Mouse (Mus musculus) lung, embryonic 15.5 days (tissue): Measurements from ENCODE around the gene Hist1h4i. TPM values are rescaled to one million over a fixed set of nuclear protein-coding genes. Genes with fewer than 3 reads are reported as not detected.
"Not testable (repeated sequence)": the region's sequence is repeated elsewhere in the genome, so short reads cannot be mapped to it uniquely, and the experiment has no call there.

Experiments used
- ATAC-seq: fragments of 200-750 bp; cut with Nextera tagmentation; 2 replicates; pipeline ENCODE4 v1.8.0; 2017; ENCODE audit warnings: moderate number of reproducible peaks, borderline replicate concordance; ENCODE audit not compliant: low FRiP score, low TSS enrichment; ENCODE audit errors: extremely low read depth
- H3K27ac ChIP-seq: fragments of 300-500 bp; sonication (generic); 2 replicates; pipeline ENCODE4 v1.5.1; 2015; ENCODE audit warnings: moderate library complexity, mild to moderate bottlenecking, inconsistent platforms
- H3K27me3 ChIP-seq: fragments of 300-500 bp; sonication (generic); 2 replicates; pipeline ENCODE4 v1.6.1; 2015; ENCODE audit warnings: inconsistent platforms
- H3K36me3 ChIP-seq: fragments of 300-500 bp; sonication (generic); 2 replicates; pipeline ENCODE4 v1.6.1; 2015; ENCODE audit warnings: inconsistent platforms
- H3K4me1 ChIP-seq: fragments of 300-500 bp; sonication (generic); 2 replicates; pipeline ENCODE4 v1.6.1; 2015; ENCODE audit warnings: inconsistent platforms
- H3K4me2 ChIP-seq: fragments of 300-500 bp; sonication (generic); 2 replicates; pipeline ENCODE4 v1.6.1; 2015; ENCODE audit warnings: inconsistent platforms, mild to moderate bottlenecking, moderate library complexity
- H3K4me3 ChIP-seq: fragments of 300-500 bp; sonication (generic); 2 replicates; pipeline ENCODE4 v1.5.1; 2015; ENCODE audit warnings: mild to moderate bottlenecking, inconsistent platforms
- H3K9ac ChIP-seq: fragments of 300-500 bp; sonication (generic); 2 replicates; pipeline ENCODE4 v1.6.1; 2015; ENCODE audit warnings: inconsistent platforms
- H3K9me3 ChIP-seq: fragments of 300-500 bp; sonication (generic); 2 replicates; pipeline ENCODE4 v1.6.1; 2016; ENCODE audit warnings: inconsistent platforms
- WGBS: fragments of 180-500 bp; shearing (Covaris S2); methylation state at CpG from one replicate; pipeline ENCODE4 v1.1.7; 2015; 5-methylcytosine and 5-hydroxymethylcytosine counted together
- polyA plus RNA-seq: library from polyadenylated mRNA; unstranded; fragments of >200 nt; fragmentation: Nextera tagmentation; extraction: Ambion mirVana; gene quantifications from 2 replicates; pipeline ENCODE4 v1.2.1, GENCODE M21; 2015

Hist1h4i gene
- polyA plus RNA-seq, 1 experiment from 2014 or later: 27.2 TPM

- Histone ChIP-seq H3K4me2 (peak overlapping the region; percentile 62), H3K36me3 (no peaks in the 10 kb centered on the region), H3K4me3 (peak overlapping the region; percentile 39), H3K9ac (peak overlapping the region; percentile 43), H3K27me3 (no peaks in the 10 kb centered on the region), H3K9me3 (no peaks in the 10 kb centered on the region), H3K4me1 (peaks cover 20% of the 10 kb centered on the region), H3K27ac (peak overlapping the region; percentile 89)
- WGBS: 0% methylated on average over 14 of the region's 14 CpGs
- ATAC-seq: peak; percentile 4; the same call in 1 of the 2 replicates
These were observed 2.6 kb upstream of the Hist1h4i start for GRCm38 (mm10) chr13:22043503-22044431.

GRCm38 (mm10) chr13:22042568-22043502 lies 1.7 kb upstream of the Hist1h4i start, which contains the start of the genes Hist1h2ag and Hist1h2bj:
Gene Hist1h2ag, minus strand, starts transcription at chr13:22042944.
Gene Hist1h2bj, plus strand, starts transcription at chr13:22043214.
- Histone ChIP-seq H3K4me1 (peaks cover 20% of the 10 kb centered on the region), H3K4me2 (peak within 1 kb of the TSS; percentile 63), H3K9ac (peak within 1 kb of the TSS; percentile 58), H3K27ac (peak within 1 kb of the TSS; percentile 95), H3K4me3 (peak within 1 kb of the TSS; percentile 40)
- ATAC-seq: peak; percentile 93
- under 1% methylated on average over 55 of the region's 80 CpGs for WGBS
- H3K27me3 ChIP-seq, H3K9me3 ChIP-seq, H3K36me3 ChIP-seq: not testable (repeated sequence)

- H3K9ac ChIP-seq: peak overlapping the region; percentile 58
- H3K4me2 ChIP-seq: peak overlapping the region; percentile 63
- under 1% methylated on average over 13 of the region's 13 CpGs for WGBS
- ATAC-seq: no peak
- peaks cover 26% of the 10 kb centered on the region for H3K4me1 ChIP-seq
- peak overlapping the region; percentile 95 for H3K27ac ChIP-seq
- no peaks in the 10 kb centered on the region for H3K9me3 ChIP-seq
- no peaks in the 10 kb centered on the region for H3K36me3 ChIP-seq
- H3K27me3 ChIP-seq: no peaks in the 10 kb centered on the region
- H3K4me3 ChIP-seq: peak overlapping the region; percentile 40
These were observed 747 bp upstream of the Hist1h4i start for GRCm38 (mm10) chr13:22041651-22042567.

- H3K9ac ChIP-seq: peak overlapping the region; percentile 51
- H3K4me3 ChIP-seq: peak overlapping the region; percentile 41
- H3K36me3 ChIP-seq: no peaks in the 10 kb centered on the region
- peak overlapping the region; percentile 95 for H3K27ac ChIP-seq
- WGBS: 1% methylated on average over 24 of the region's 24 CpGs
- H3K27me3 ChIP-seq: no peaks in the 10 kb centered on the region
- peaks cover 35% of the 10 kb centered on the region for H3K4me1 ChIP-seq
- ATAC-seq: no peak; the same call in 1 of the 2 replicates
- peak overlapping the region; percentile 63 for H3K4me2 ChIP-seq
- no peaks in the 10 kb centered on the region for H3K9me3 ChIP-seq
These were observed 559 bp downstream of the Hist1h4i start for GRCm38 (mm10) chr13:22040464-22041141.

- no peaks in the 10 kb centered on the region for H3K9me3 ChIP-seq
- peaks cover 35% of the 10 kb centered on the region for H3K4me1 ChIP-seq
- peak overlapping the region; percentile 95 for H3K27ac ChIP-seq
- H3K4me3 ChIP-seq: peak overlapping the region; percentile 41
- H3K27me3 ChIP-seq: no peaks in the 10 kb centered on the region
- ATAC-seq: no peak
- 2% methylated on average over 2 of the region's 2 CpGs for WGBS
- peak overlapping the region; percentile 63 for H3K4me2 ChIP-seq
- H3K36me3 ChIP-seq: no peaks in the 10 kb centered on the region
- H3K9ac ChIP-seq: peak overlapping the region; percentile 51
These were observed 1.2 kb downstream of the Hist1h4i start for GRCm38 (mm10) chr13:22039951-22040463.

GRCm38 (mm10) chr13:22039364-22039763 lies 1.8 kb downstream of the Hist1h4i start:
- Histone ChIP-seq H3K9me3 (no peaks in the 10 kb centered on the region), H3K27me3 (no peaks in the 10 kb centered on the region), H3K36me3 (no peaks in the 10 kb centered on the region), H3K27ac (peak overlapping the region; percentile 95), H3K4me2 (peak overlapping the region; percentile 63; the same call in 1 of the 2 replicates), H3K4me1 (peaks cover 30% of the 10 kb centered on the region), H3K4me3 (no peak overlapping the region), H3K9ac (no peak overlapping the region)
- WGBS: 53% methylated on average over 5 of the region's 5 CpGs
- ATAC-seq: no peak

- H3K9ac ChIP-seq: no peak overlapping the region
- H3K4me3 ChIP-seq: no peak overlapping the region
- H3K36me3 ChIP-seq: no peaks in the 10 kb centered on the region
- peaks cover 35% of the 10 kb centered on the region for H3K4me1 ChIP-seq
- H3K27ac ChIP-seq: peak overlapping the region; percentile 93; the same call in 1 of the 2 replicates
- ATAC-seq: no peak
- no peaks in the 10 kb centered on the region for H3K27me3 ChIP-seq
- WGBS: 50% methylated on average over 2 of the region's 2 CpGs
- H3K9me3 ChIP-seq: no peaks in the 10 kb centered on the region
- H3K4me2 ChIP-seq: no peak overlapping the region
These were observed 3.7 kb downstream of the Hist1h4i start for GRCm38 (mm10) chr13:22037415-22037814.

GRCm38 (mm10) chr13:22036986-22037385 lies 4.2 kb downstream of the Hist1h4i start:
- no peaks in the 10 kb centered on the region for H3K36me3 ChIP-seq
- H3K9me3 ChIP-seq: no peaks in the 10 kb centered on the region
- peak overlapping the region; percentile 93 for H3K27ac ChIP-seq
- H3K4me2 ChIP-seq: peak overlapping the region; percentile 73
- ATAC-seq: no peak
- peak overlapping the region; percentile 61 for H3K9ac ChIP-seq
- peaks cover 31% of the 10 kb centered on the region for H3K4me1 ChIP-seq
- WGBS: 41% methylated on average over 3 of the region's 3 CpGs
- no peaks in the 10 kb centered on the region for H3K27me3 ChIP-seq
- H3K4me3 ChIP-seq: peak overlapping the region; percentile 45

- Histone ChIP-seq H3K4me3 (peak overlapping the region; percentile 45), H3K9ac (peak overlapping the region; percentile 61)
These were observed 4.8 kb downstream of the Hist1h4i start for GRCm38 (mm10) chr13:22036149-22036956.

More at GRCm38 (mm10) chr13:22036149-22036956, 4.8 kb downstream of the Hist1h4i start:
- H3K4me2 ChIP-seq: peak overlapping the region; percentile 73
- 2% methylated on average over 20 of the region's 23 CpGs for WGBS
- H3K27me3 ChIP-seq: no peaks in the 10 kb centered on the region
- H3K9me3 ChIP-seq: no peaks in the 10 kb centered on the region
- ATAC-seq: peak; percentile 7
- peaks cover 29% of the 10 kb centered on the region for H3K4me1 ChIP-seq
- no peaks in the 10 kb centered on the region for H3K36me3 ChIP-seq
- peak overlapping the region; percentile 93 for H3K27ac ChIP-seq
